Mouse (Mus musculus) hindbrain, embryonic 12.5 days (tissue): ENCODE data around the gene Rnf121. TPM values are rescaled to one million over a fixed set of nuclear protein-coding genes. Genes with fewer than 3 reads are reported as not detected.
A peak's percentile ranks its signal among the peaks of the same experiment; 100 is the strongest.

Source experiments
- ATAC-seq: fragments of 200-750 bp; cut with Nextera tagmentation; 2 replicates; pipeline ENCODE4 v1.8.0; 2017; ENCODE audit warnings: moderate TSS enrichment; ENCODE audit not compliant: low FRiP score
- H3K27ac ChIP-seq: fragments of 300-500 bp; sonication (generic); 2 replicates; pipeline ENCODE4 v1.5.1; 2016; ENCODE audit warnings: mild to moderate bottlenecking
- H3K27me3 ChIP-seq: fragments of 300-500 bp; sonication (generic); 2 replicates; pipeline ENCODE4 v1.6.1; 2016; ENCODE audit warnings: mild to moderate bottlenecking
- H3K36me3 ChIP-seq: fragments of 300-500 bp; sonication (generic); 2 replicates; pipeline ENCODE4 v1.6.1; 2016; ENCODE audit warnings: mild to moderate bottlenecking
- H3K4me1 ChIP-seq: fragments of 300-500 bp; sonication (generic); 2 replicates; pipeline ENCODE4 v1.6.1; 2016
- H3K4me2 ChIP-seq: fragments of 300-500 bp; sonication (generic); replicated peaks from 2 replicates; pipeline ENCODE4 v1.6.1; 2016; ENCODE audit warnings: mild to moderate bottlenecking
- H3K4me3 ChIP-seq: fragments of 300-500 bp; sonication (generic); 2 replicates; pipeline ENCODE4 v1.5.1; 2016; ENCODE audit warnings: mild to moderate bottlenecking
- H3K9ac ChIP-seq: fragments of 300-500 bp; sonication (generic); 2 replicates; pipeline ENCODE4 v1.6.1; 2016; ENCODE audit warnings: mild to moderate bottlenecking, moderate library complexity
- H3K9me3 ChIP-seq: fragments of 300-500 bp; sonication (generic); replicated peaks from 2 replicates; pipeline ENCODE4 v1.6.1; 2016; ENCODE audit warnings: mild to moderate bottlenecking
- WGBS: fragments of 180-500 bp; shearing (Covaris S2); methylation state at CpG from one replicate; pipeline ENCODE4 v1.1.7; 2016; 5-methylcytosine and 5-hydroxymethylcytosine counted together
- polyA plus RNA-seq: library from polyadenylated mRNA; unstranded; fragments of >200 nt; fragmentation: Nextera tagmentation; extraction: Ambion mirVana; gene quantifications from 2 replicates; pipeline ENCODE4 v1.2.1, GENCODE M21; 2016

Gene Rnf121
- polyA plus RNA-seq = 29.2 and 31.6 TPM in 2 replicates

DNA sequence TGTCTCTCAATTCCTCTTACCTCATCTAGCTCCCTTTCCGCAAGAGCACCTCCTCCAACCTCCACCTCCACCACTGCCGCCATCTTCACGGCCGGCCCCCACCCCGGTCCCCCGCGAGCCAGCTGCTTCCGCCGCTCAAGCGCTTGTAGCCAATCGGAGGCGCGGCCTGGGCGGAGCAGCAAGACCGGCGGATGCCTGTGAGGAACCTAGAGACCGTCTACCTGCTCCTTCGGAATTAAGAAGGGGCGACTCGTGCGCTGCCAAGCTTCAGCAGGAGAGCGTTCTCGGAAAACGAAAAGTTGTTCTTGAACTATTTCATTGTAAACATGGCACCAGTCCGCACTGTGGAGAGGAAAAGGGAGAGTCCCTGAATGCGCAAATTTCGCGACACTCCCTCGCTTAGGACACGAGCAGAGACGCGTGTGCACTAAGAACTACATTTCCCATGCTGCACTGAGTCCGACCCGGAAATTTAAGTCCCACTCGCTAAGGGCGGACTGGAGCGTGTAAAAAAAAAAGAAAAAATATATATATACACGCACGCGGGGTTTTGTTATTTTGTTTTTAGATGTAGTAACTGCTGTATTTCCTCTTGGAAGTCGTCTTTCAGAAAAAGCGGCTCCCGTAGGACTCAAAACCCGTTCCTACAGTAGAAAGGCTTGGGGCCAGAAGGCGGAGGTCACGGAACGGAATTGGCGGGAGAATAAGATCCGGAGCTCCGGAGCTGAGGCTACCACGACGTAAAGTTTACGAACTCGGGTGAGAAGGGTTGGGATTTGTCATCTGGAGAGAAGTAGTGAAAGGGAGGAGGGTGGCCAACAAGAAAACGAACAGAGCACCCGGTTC is at the start of gene Rnf121, which contains the start of the genes Xndc1 and Xntrpc:
Rnf121 (minus strand) TSS at position 424 of the 846 bp plus-strand sequence.
Xndc1 (plus strand) TSS at position 466 of the 846 bp plus-strand sequence.
Xntrpc (plus strand) TSS at position 668 of the 846 bp plus-strand sequence.
- WGBS = under 1% methylated on average over 56 of the region's 56 CpGs
- H3K36me3 ChIP-seq = 0 out of 2 replicates have a peak, but pooled peaks cover 3% of the 10 kb centered on the region
- peaks cover 28% of the 10 kb centered on the region for H3K4me1 ChIP-seq
- no peaks in the 10 kb centered on the region for H3K27me3 ChIP-seq
- peak within 1 kb of the TSS; percentile 76 for H3K4me3 ChIP-seq
- H3K9me3 ChIP-seq = no peaks in the 10 kb centered on the region
- H3K27ac ChIP-seq = peak within 1 kb of the TSS; percentile 79
- peak within 1 kb of the TSS; percentile 77 for H3K9ac ChIP-seq
- H3K4me2 ChIP-seq = peak within 1 kb of the TSS; percentile 75
- peak; percentile 99 for ATAC-seq

DNA sequence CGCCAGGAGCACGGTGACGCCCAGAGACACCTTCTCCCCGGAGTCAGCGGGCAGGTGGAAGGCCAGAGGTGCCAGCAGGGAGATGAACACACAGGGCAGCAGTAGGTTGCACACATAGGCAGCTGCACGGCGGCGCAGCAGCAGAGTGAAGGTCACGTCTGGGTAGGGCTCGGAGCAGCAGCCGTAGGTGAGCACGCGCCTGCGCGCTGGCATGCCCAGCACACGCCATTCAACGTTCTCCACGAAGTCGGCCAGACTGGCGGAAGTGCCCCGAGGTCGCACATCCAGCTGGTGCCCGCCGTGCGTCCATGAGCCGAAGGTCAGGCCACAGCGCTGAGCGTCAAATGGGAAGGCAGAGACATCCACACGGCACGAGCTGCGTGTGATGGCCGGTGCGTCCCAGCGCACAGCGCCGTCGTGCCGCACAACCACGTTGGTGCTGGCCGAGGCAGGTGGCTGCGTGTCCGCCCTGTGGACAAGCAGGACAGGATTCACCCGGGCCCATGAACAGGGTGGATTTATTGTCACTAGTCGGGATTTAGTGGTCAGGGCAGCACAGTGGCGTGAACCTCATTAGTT is 48.0 kb upstream of the Rnf121 start:
- Histone ChIP-seq H3K4me2 (no peak overlapping the region), H3K4me3 (no peak overlapping the region), H3K4me1 (no peaks in the 10 kb centered on the region), H3K27ac (no peak overlapping the region), H3K9ac (no peak overlapping the region), H3K9me3 (no peaks in the 10 kb centered on the region), H3K27me3 (no peaks in the 10 kb centered on the region), H3K36me3 (peaks cover 2% of the 10 kb centered on the region; the same call in 1 of the 2 replicates)
- WGBS = 83% methylated on average over 45 of the region's 45 CpGs
- ATAC-seq = 0 out of 2 replicates have a peak, but pooled peaks have one; percentile 13

DNA sequence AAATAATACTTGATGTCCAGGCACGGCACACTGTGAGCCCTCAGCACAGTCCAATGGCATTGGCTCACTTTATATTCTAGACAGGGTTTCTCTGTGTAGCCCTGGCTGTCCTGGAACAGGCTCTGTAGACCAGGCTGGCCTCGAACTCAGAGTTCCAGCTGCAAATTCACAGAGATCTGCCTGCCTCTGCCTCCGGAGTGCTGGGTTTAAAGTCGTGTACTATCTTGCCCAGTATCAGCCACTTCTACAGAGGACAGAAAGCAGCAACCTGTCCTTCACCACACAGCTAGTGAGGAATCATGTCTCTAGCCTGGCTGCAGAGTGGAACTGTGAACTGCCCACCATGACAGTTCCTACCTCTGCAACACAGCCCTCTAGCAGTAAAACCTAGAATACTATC is 44.5 kb upstream of the Rnf121 start:
- Histone ChIP-seq H3K36me3 (no peaks in the 10 kb centered on the region), H3K9me3 (no peaks in the 10 kb centered on the region), H3K4me1 (peaks cover 5% of the 10 kb centered on the region), H3K4me2 (no peak overlapping the region), H3K4me3 (no peak overlapping the region), H3K27ac (no peak overlapping the region), H3K27me3 (peaks cover 4% of the 10 kb centered on the region; the same call in 1 of the 2 replicates), H3K9ac (no peak overlapping the region)
- ATAC-seq = no peak
- WGBS = 86% methylated on average over 4 of the region's 4 CpGs

DNA sequence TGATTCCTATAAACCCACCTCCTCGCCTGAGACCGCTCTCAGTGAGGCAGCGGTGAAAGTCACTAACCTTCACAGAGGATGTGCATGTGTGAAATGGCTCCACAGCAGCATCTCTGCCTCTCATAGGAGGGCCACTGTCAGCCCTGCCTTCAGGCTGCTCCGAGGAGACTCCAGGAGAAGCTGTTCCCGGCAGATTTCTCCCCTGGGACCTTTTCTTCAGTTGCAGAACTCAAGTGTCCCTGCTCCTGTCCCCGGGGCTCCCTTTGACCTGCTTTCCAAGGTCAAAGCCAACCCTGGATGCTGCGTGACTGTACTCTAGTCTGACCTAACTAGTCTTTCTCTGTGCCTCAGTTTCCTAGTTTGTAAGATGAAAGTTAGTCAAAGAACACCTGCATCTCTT is 43.9 kb upstream of the Rnf121 start, which contains the start of gene Art5:
Art5 (minus strand) TSS at position 319 of the 400 bp plus-strand sequence.
- 81% methylated on average over 7 of the region's 7 CpGs for WGBS
- H3K27ac ChIP-seq = no peak within 1 kb of the TSS
- peaks cover 4% of the 10 kb centered on the region; the same call in 1 of the 2 replicates for H3K27me3 ChIP-seq
- peaks cover 5% of the 10 kb centered on the region for H3K4me1 ChIP-seq
- no peaks in the 10 kb centered on the region for H3K36me3 ChIP-seq
- H3K4me3 ChIP-seq = no peak within 1 kb of the TSS
- no peaks in the 10 kb centered on the region for H3K9me3 ChIP-seq
- H3K9ac ChIP-seq = no peak within 1 kb of the TSS
- H3K4me2 ChIP-seq = no peak within 1 kb of the TSS
- no peak for ATAC-seq

DNA sequence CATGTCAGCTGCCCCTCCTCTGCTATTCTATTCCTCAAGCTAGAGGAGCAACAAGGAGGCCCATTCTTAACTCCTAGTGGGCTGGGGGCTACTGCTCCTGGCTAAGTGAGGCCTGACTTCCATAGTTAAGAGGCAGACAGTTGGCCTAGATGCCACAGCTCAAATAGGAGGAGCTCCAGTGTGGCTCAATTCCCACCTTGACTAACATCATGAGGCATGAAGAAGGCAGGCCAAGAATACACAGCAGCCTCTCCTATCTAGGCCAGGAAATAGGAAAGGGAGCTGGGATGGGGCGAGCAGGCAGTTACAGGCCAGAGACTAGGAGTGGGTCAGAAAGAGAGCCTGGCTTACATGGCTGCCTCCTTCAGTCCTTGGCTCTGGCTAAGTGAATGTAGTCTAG is 42.9 kb upstream of the Rnf121 start:
- no peak overlapping the region for H3K4me2 ChIP-seq
- peaks cover 4% of the 10 kb centered on the region; the same call in 1 of the 2 replicates for H3K27me3 ChIP-seq
- no peak overlapping the region for H3K4me3 ChIP-seq
- peaks cover 5% of the 10 kb centered on the region for H3K4me1 ChIP-seq
- H3K36me3 ChIP-seq = no peaks in the 10 kb centered on the region
- WGBS = 85% methylated on average over 1 of the region's 1 CpGs
- ATAC-seq = no peak
- H3K27ac ChIP-seq = no peak overlapping the region
- no peaks in the 10 kb centered on the region for H3K9me3 ChIP-seq
- no peak overlapping the region for H3K9ac ChIP-seq

DNA sequence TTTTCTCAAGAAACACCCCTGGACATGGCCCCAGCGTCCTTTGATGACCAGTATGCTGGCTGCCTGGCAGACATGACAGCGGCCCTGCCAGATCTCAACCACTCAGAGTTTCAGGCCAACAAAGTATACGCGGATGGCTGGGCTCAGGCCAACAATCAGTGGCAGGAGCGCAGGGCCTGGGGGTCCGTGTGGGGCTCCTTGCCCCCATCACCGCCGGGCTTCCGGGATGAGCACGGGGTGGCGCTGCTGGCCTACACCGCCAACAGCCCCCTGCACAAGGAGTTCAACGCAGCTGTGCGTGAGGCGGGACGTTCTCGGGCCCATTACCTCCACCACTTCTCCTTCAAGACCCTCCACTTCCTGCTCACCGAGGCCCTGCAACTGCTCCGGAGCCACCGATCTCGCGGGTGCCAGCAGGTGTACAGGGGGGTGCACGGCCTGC is 41.5 kb upstream of the Rnf121 start:
- Histone ChIP-seq H3K9me3 (no peaks in the 10 kb centered on the region), H3K9ac (peak overlapping the region; percentile 23; the same call in 1 of the 2 replicates), H3K36me3 (no peaks in the 10 kb centered on the region), H3K27ac (no peak overlapping the region), H3K4me2 (peak overlapping the region; percentile 53), H3K4me3 (peak overlapping the region; percentile 24), H3K4me1 (peaks cover 13% of the 10 kb centered on the region), H3K27me3 (peaks cover 4% of the 10 kb centered on the region; the same call in 1 of the 2 replicates)
- WGBS = 21% methylated on average over 23 of the region's 23 CpGs
- ATAC-seq = peak; percentile 41

DNA sequence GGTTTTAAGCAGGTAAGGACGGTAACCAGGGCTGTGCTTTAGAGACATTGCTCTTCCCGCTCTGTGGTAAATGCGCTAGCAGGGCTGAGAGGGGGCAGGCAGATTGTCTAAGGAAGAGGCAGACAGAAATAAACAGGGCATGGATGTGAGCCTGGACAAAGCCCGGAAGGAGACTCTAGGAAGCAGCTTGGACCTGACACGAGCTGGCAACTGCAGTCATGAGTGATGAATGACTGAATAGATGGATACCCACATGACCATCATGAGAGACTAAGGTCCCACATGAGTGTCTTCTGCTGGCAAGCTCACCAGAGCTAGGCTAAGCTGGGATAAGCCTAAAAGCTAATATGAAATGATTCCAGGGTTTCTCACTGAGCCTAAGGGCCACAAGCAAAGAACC is 38.9 kb upstream of the Rnf121 start:
- no peaks in the 10 kb centered on the region for H3K36me3 ChIP-seq
- H3K27me3 ChIP-seq = peaks cover 7% of the 10 kb centered on the region; the same call in 1 of the 2 replicates
- H3K4me2 ChIP-seq = no peak overlapping the region
- peaks cover 28% of the 10 kb centered on the region for H3K4me1 ChIP-seq
- no peak overlapping the region for H3K9ac ChIP-seq
- H3K9me3 ChIP-seq = no peaks in the 10 kb centered on the region
- no peak overlapping the region for H3K4me3 ChIP-seq
- no peak overlapping the region for H3K27ac ChIP-seq
- WGBS = 81% methylated on average over 5 of the region's 5 CpGs
- no peak for ATAC-seq

DNA sequence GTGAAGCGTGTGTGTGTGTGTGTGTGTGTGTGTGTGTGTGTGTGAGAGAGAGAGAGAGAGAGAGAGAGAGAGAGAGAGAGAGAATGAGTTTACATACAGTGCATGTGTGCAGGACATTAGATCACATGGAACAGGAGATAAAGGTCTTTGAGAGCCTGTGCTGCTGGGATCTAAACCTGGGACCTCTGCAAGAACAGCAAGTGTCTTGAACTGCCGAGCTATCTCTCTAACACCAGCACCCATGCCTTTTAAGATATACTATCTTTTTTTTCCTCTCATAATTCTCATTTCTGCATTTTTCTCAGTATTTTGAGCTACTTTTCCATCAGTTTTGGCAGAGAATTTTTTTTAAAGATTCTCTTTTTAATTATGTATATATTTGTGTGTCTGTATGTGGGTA is 38.3 kb upstream of the Rnf121 start:
- Histone ChIP-seq H3K9me3 (no peaks in the 10 kb centered on the region), H3K4me1 (peaks cover 28% of the 10 kb centered on the region), H3K27ac (no peak overlapping the region), H3K36me3 (no peaks in the 10 kb centered on the region), H3K27me3 (peaks cover 12% of the 10 kb centered on the region; the same call in 1 of the 2 replicates), H3K9ac (no peak overlapping the region), H3K4me3 (no peak overlapping the region), H3K4me2 (no peak overlapping the region)
- no peak for ATAC-seq
- WGBS = 90% methylated on average over 2 of the region's 2 CpGs

DNA sequence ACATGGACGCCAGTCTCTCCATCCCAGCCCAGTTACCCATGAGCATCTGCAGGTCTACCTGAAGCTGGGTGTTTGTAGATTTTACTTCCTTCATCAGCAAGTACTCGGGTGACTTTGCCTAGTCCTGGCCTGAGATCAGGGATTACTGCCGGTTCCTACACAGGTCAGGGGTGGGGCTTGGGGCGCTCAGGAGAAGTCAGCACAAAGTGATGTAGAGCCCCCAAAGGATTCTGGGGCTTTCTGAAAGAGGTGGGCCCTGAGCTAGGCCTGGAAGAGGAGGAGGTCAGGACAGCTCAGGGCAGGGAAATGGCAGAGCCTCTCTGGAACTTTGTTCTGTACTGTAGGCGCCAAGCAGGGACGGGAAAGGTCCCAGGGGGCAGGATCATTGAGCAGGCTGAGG is 37.4 kb upstream of the Rnf121 start:
- H3K9me3 ChIP-seq = no peaks in the 10 kb centered on the region
- peaks cover 12% of the 10 kb centered on the region; the same call in 1 of the 2 replicates for H3K27me3 ChIP-seq
- 50% methylated on average over 6 of the region's 6 CpGs for WGBS
- H3K4me1 ChIP-seq = peaks cover 28% of the 10 kb centered on the region
- H3K4me2 ChIP-seq = no peak overlapping the region
- H3K9ac ChIP-seq = no peak overlapping the region
- H3K27ac ChIP-seq = no peak overlapping the region; the same call in 1 of the 2 replicates
- no peak overlapping the region for H3K4me3 ChIP-seq
- H3K36me3 ChIP-seq = no peaks in the 10 kb centered on the region
- ATAC-seq = no peak

DNA sequence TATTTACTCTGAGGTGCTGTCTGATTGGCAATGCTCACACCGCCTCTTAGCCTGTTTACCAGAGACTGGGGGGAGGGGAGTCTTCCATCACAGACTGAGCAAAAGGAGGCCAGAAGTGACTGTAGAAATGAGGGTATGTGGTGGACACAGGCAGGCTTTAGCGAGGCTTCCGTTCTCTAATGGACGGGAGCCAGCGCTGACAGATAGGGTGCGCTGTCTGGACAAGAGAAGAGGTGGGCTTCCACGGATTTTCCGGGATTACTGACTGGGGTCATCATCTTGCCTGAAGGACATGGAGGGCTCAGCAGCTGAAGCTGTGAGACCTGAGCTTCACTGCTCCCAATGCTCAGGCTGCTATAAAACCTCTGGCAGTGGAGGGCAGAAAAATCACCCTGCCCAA is 37.0 kb upstream of the Rnf121 start:
- no peak overlapping the region; the same call in 1 of the 2 replicates for H3K27ac ChIP-seq
- peaks cover 12% of the 10 kb centered on the region; the same call in 1 of the 2 replicates for H3K27me3 ChIP-seq
- H3K9me3 ChIP-seq = no peaks in the 10 kb centered on the region
- 0 out of 2 replicates have a peak, but pooled peaks have one; percentile 24 for ATAC-seq
- H3K9ac ChIP-seq = no peak overlapping the region
- no peak overlapping the region for H3K4me3 ChIP-seq
- WGBS = 41% methylated on average over 8 of the region's 8 CpGs
- H3K4me2 ChIP-seq = no peak overlapping the region
- H3K4me1 ChIP-seq = peaks cover 28% of the 10 kb centered on the region
- H3K36me3 ChIP-seq = no peaks in the 10 kb centered on the region

DNA sequence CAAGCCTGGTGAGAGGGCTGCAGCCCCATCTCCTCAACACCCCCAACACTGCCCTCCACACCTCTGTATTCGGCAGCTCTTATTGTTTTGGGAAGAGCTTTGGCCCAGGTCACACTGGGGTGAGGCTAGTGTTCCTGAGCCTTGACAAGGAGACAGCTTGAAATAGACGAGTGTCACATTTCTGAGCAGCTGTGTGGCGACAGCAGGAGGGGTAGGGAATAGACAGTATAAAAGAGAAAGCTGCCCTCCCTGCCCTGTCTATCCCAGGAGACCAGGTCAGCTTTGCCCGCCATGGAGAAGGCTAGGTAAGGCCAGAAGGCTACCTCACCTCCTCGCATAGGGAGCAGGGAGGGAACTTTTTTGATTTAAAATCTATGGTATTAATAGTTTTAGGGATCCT is 36.2 kb upstream of the Rnf121 start, which contains the start of gene Art1:
Art1 (plus strand) TSS at position 257 of the 400 bp plus-strand sequence.
- H3K4me3 ChIP-seq = no peak within 1 kb of the TSS
- H3K9ac ChIP-seq = no peak within 1 kb of the TSS
- peaks cover 8% of the 10 kb centered on the region; the same call in 1 of the 2 replicates for H3K27me3 ChIP-seq
- H3K4me2 ChIP-seq = no peak within 1 kb of the TSS
- H3K36me3 ChIP-seq = no peaks in the 10 kb centered on the region
- H3K27ac ChIP-seq = peak within 1 kb of the TSS; percentile 19; the same call in 1 of the 2 replicates
- H3K4me1 ChIP-seq = peaks cover 23% of the 10 kb centered on the region
- no peaks in the 10 kb centered on the region for H3K9me3 ChIP-seq
- no peak for ATAC-seq
- WGBS = 28% methylated on average over 5 of the region's 5 CpGs

DNA sequence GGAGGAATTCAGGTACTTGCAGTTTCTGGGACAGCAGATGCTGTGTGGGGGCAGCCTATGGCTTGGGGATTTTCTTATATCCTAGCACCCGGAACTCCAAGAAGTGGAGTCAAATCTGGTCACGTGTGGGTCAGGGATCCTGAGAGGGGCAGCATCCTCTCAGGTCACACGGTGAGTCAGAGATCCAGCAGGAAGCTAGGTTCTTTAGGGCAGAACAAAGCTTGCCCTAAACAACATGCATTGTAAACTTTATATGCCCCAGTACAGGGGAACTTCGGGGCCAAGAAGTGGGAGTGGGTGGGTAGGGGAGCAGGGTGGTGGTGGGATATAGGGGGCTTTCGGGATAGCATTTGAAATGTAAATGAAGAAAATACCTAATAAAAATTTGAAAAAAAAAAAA is 35.6 kb upstream of the Rnf121 start:
- H3K4me3 ChIP-seq = no peak overlapping the region

More for the DNA sequence above, 35.6 kb upstream of the Rnf121 start:
- WGBS = 67% methylated on average over 5 of the region's 5 CpGs
- Histone ChIP-seq H3K27ac (no peak overlapping the region), H3K4me1 (peaks cover 23% of the 10 kb centered on the region), H3K36me3 (0 out of 2 replicates have a peak, but pooled peaks cover 3% of the 10 kb centered on the region), H3K9me3 (no peaks in the 10 kb centered on the region), H3K27me3 (peaks cover 8% of the 10 kb centered on the region; the same call in 1 of the 2 replicates), H3K9ac (no peak overlapping the region), H3K4me2 (no peak overlapping the region)
- no peak for ATAC-seq
